In genomic region chr5:109795967-109796652, GRCm38 (mm10) we compare ENCODE assay signal across 8 mouse cellular contexts. TPM values are rescaled to one million over a fixed set of nuclear protein-coding genes. Genes with fewer than 3 reads are reported as not detected.
A peak's percentile ranks its signal among the peaks of the same experiment; 100 is the strongest.
DNase-seq lines count a peak whose midpoint lies in the region; ATAC-seq lines count a peak whose summit lies in the region.
"Not testable (repeated sequence)": the region's sequence is repeated elsewhere in the genome, so short reads cannot be mapped to it uniquely, and the experiment has no call there.

No protein-coding gene starts in this region.

- whole genome bisulfite sequencing in intestine, embryonic 15.5 days: under 1% methylated on average over 25 of the region's 25 CpGs

- intact Hi-C loops in left cerebral cortex, postnatal 14 days (cut with DNase I): not testable (repeated sequence)

- ATAC-seq in intestine, embryonic 15.5 days: peak; percentile 98
- ATAC-seq in megakaryocyte-erythroid progenitor cell, adult 5-6 weeks (replicated peaks; ENCODE audit: low FRiP score, low TSS enrichment, poor library complexity, severe bottlenecking): peak; percentile 100

- DNase-seq in adrenal gland, adult 2 months: peak; percentile 78
- peak; percentile 72 for DNase-seq in embryo, embryonic 9.5 days (ENCODE audit: extremely low spot score)
- peak; percentile 17 to 35 for DNase-seq in gastrocnemius, postnatal 4 days (ENCODE audit: low spot score in 2 of 2)
- DNase-seq in left cerebral cortex, postnatal 14 days (ENCODE audit: low spot score in 2 of 2): peak; percentile 7 to 18
- peak; percentile 3 to 10 for DNase-seq in right cerebral cortex, postnatal 36 days (ENCODE audit: low spot score in 2 of 2)
- DNase-seq in yolk sac, embryonic 10.5 days (ENCODE audit: low spot score): peak; percentile 78

- peak overlapping the region; percentile 73 for H3K9ac ChIP-seq in intestine, embryonic 15.5 days

- H3K4me2 ChIP-seq in intestine, embryonic 15.5 days (replicated peaks): peak overlapping the region; percentile 68

- peak overlapping the region; percentile 66 for H3K4me3 ChIP-seq in intestine, embryonic 15.5 days (replicated peaks)

- not testable (repeated sequence) for H3K27me3 ChIP-seq in intestine, embryonic 15.5 days (replicated peaks)

- not testable (repeated sequence) for H3K9me3 ChIP-seq in intestine, embryonic 15.5 days

- not testable (repeated sequence) for H3K36me3 ChIP-seq in intestine, embryonic 15.5 days

- not testable (repeated sequence) for H3K4me1 ChIP-seq in intestine, embryonic 15.5 days (replicated peaks)

- 0 out of 2 replicates have a peak overlapping the region, but pooled peaks have one; percentile 48 for H3K27ac ChIP-seq in intestine, embryonic 15.5 days

RNA-seq across cellular contexts. Expression of gene 4930522L14Rik, which starts 44.4 kb away (rescaled TPM):
- total RNA-seq in adrenal gland, adult 2 months (2021): 1 to 10 TPM; 5.9 to 7.9 TPM
- polyA plus RNA-seq in adrenal gland, adult 2 months (2012; rRNA removed): 0.50 and 0.92 TPM in 2 replicates
- total RNA-seq in gastrocnemius, postnatal 4 days (2021): 1 to 10 TPM; 4.4 to 5.8 TPM
- 11.1 and 13.2 TPM in 2 replicates for polyA plus RNA-seq in intestine, embryonic 15.5 days (2015; fragmentation: Nextera tagmentation; extraction: Ambion mirVana)
- total RNA-seq in left cerebral cortex, postnatal 14 days (2021): 1 to 10 TPM; 1.9 to 2.1 TPM
- total RNA-seq in megakaryocyte-erythroid progenitor cell, adult 5-6 weeks (2014; fragmentation: Nextera tagmentation): 6.2 and 10.1 TPM in 2 replicates
- total RNA-seq in megakaryocyte-erythroid progenitor cell, adult 5-6 weeks (2017): 13.4 and 20.9 TPM in 2 replicates

Comparison
In these comparisons a context has a peak if more than half of its experiments do, and no peak if none do; other contexts are left out.
1. Peak in every context shown above with its lines: DNase-seq, ATAC-seq, H3K4me3 ChIP-seq and H3K27ac ChIP-seq.
2. DNase-seq: peak in every context shown above with its lines; median percentile 78 in adrenal gland, adult 2 months; 78 in yolk sac, embryonic 10.5 days; 72 in embryo, embryonic 9.5 days; 26 in gastrocnemius, postnatal 4 days; 12 in left cerebral cortex, postnatal 14 days; 6 in right cerebral cortex, postnatal 36 days.